In the genomic region with DNA sequence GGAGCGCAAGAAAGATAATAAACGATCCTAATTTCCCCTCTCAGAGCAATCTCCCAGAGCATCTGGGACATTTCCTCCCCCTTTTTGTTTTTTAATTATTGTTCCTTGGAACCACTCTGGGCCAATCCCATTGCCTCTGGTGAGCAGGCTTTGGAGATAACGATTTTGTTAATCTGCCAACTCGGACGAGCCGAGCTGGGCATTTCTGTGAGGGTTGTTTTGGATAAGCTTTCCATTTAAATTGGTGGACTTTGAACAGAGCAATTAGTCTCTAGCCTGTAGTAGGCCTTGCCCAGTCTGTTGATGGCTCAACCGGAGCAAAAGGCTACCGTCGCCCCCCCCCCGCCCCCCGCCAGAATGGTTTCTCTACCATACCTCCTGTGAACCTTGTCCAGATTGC, we compare ENCODE assay signal across 7 mouse cellular contexts. TPM values are rescaled to one million over a fixed set of nuclear protein-coding genes. Genes with fewer than 3 reads are reported as not detected.
DNase-seq lines count a peak whose midpoint lies in the region; ATAC-seq lines count a peak whose summit lies in the region.

No protein-coding gene starts in this region.

- no peaks in the 10 kb centered on the region for H3K9me3 ChIP-seq in midbrain, embryonic 15.5 days

- H3K9ac ChIP-seq in midbrain, embryonic 15.5 days: no peak overlapping the region

- H3K36me3 ChIP-seq in midbrain, embryonic 15.5 days (replicated peaks): no peaks in the 10 kb centered on the region

- H3K27ac ChIP-seq in midbrain, embryonic 15.5 days: no peak overlapping the region

- H3K4me3 ChIP-seq in midbrain, embryonic 15.5 days: no peak overlapping the region

- 11% methylated on average over 11 of the region's 11 CpGs for WGBS in midbrain, embryonic 15.5 days

- DNase-seq in MEL-GATA-1-ER (ENCODE audit: extremely low read depth, low read depth): peak; percentile 17
- DNase-seq in cerebellum, adult 9-10 months: peak; percentile 66
- peak; percentile 24 to 39 for DNase-seq in heart, postnatal 10 days
- DNase-seq in kidney, postnatal 4 days: peak; percentile 36 to 56
- DNase-seq in right cerebral cortex, postnatal 4 days: no peak
- no peak for DNase-seq in left cerebral cortex, postnatal 10 days (ENCODE audit: extremely low spot score in 1 of 2, low spot score in 2 of 2)

- intact Hi-C loops in heart, postnatal 10 days (cut with DNase I): loop anchor here (2.0 kb wide), 1 partner anchor 53 kb away; a partner anchor contains a TSS
- intact Hi-C loops in left cerebral cortex, postnatal 10 days (cut with DNase I): loop anchor here (5.0 kb wide), 1 partner anchor 49 kb away; no protein-coding TSS in a partner anchor

- H3K4me2 ChIP-seq in midbrain, embryonic 15.5 days: peak overlapping the region; percentile 44

- H3K4me1 ChIP-seq in midbrain, embryonic 15.5 days: peaks cover 21% of the 10 kb centered on the region

- peak; percentile 31; the same call in 1 of the 2 replicates for ATAC-seq in midbrain, embryonic 15.5 days (replicated peaks)

- H3K27me3 ChIP-seq in midbrain, embryonic 15.5 days (replicated peaks): no peaks in the 10 kb centered on the region; the same call in 1 of the 2 replicates

RNA-seq across cellular contexts. Expression of a gene that starts 27.0 kb away (rescaled TPM):
- total RNA-seq in heart, postnatal 10 days (2021): under 1 TPM; 0.26 to 0.45 TPM
- 12.0 and 14.6 TPM in 2 replicates for polyA plus RNA-seq in midbrain, embryonic 15.5 days (2015; fragmentation: Nextera tagmentation; extraction: Ambion mirVana)
- 10 to 100 TPM; 69.4 to 71.9 TPM for total RNA-seq in left cerebral cortex, postnatal 10 days (2021)

RNA-seq across cellular contexts. Expression of a gene that starts 51.9 kb away (rescaled TPM):
- 10 to 100 TPM; 79.2 to 79.6 TPM for total RNA-seq in heart, postnatal 10 days (2021)
- polyA plus RNA-seq in midbrain, embryonic 15.5 days (2015; fragmentation: Nextera tagmentation; extraction: Ambion mirVana): 9.3 and 12.2 TPM in 2 replicates
- 100 to 1,000 TPM; 107 to 115 TPM for total RNA-seq in left cerebral cortex, postnatal 10 days (2021)

Comparison
In these comparisons a context has a peak if more than half of its experiments do, and no peak if none do; other contexts are left out.
1. DNase-seq: peak in MEL-GATA-1-ER (single experiment), cerebellum, adult 9-10 months (single experiment), heart, postnatal 10 days (2 of 2) and kidney, postnatal 4 days (2 of 2); none in right cerebral cortex, postnatal 4 days (single experiment) and left cerebral cortex, postnatal 10 days (0 of 2).
2. RNA of a gene that starts 27.0 kb away (total RNA-seq): 69.4 to 71.9 TPM in left cerebral cortex, postnatal 10 days; 0.26 to 0.45 TPM in heart, postnatal 10 days; every median in the first group is over 10 times any median in the second.